Mouse (Mus musculus) cortical plate, adult 2 months (tissue): ENCODE data around the gene Aifm2. TPM values are rescaled to one million over a fixed set of nuclear protein-coding genes. Genes with fewer than 3 reads are reported as not detected.

Experiments
- H3K27ac ChIP-seq: fragments of 200-500 bp; 2 replicates; pipeline ENCODE4 v1.5.1; 2012; ENCODE audit warnings: low read length, control low read depth, inconsistent platforms; ENCODE audit not compliant: insufficient read depth
- H3K4me1 ChIP-seq: fragments of 200-500 bp; 2 replicates; pipeline ENCODE4 v1.6.1; 2011; ENCODE audit warnings: low read length; ENCODE audit not compliant: control insufficient read depth, insufficient read depth
- H3K4me3 ChIP-seq: fragments of 200-500 bp; 2 replicates; pipeline ENCODE4 v1.5.1; 2011; ENCODE audit warnings: mild to moderate bottlenecking, low read length, control low read depth; ENCODE audit not compliant: insufficient read depth
- CTCF ChIP-seq: fragments of 200-500 bp; IDR thresholded peaks from 2 replicates; pipeline ENCODE4 v1.5.1; 2011; ENCODE audit warnings: mild to moderate bottlenecking, control low read depth, low read length; ENCODE audit not compliant: insufficient read depth; ENCODE audit errors: extremely low read depth
- POLR2A ChIP-seq: fragments of 200-500 bp; IDR thresholded peaks from 2 replicates; pipeline ENCODE4 v1.6.1; 2011; ENCODE audit warnings: mild to moderate bottlenecking, low read length, control low read depth; ENCODE audit not compliant: insufficient read depth; ENCODE audit errors: extremely low read depth
- polyA plus RNA-seq: library from polyadenylated mRNA; depleted of rRNA; stranded (reverse); fragments of >200 nt; gene quantifications from 2 replicates; pipeline ENCODE4 v1.2.3, GENCODE M21; 2012; rRNA removed

Gene Aifm2
- 8.7 and 10.6 TPM in 2 replicates for polyA plus RNA-seq

- TF ChIP-seq CTCF, result no peak
- TF ChIP-seq POLR2A, result no peak
- peak within 1 kb of the TSS; percentile 52 for H3K4me3 ChIP-seq
- no peak within 1 kb of the TSS for H3K27ac ChIP-seq
- no peaks in the 10 kb centered on the region for H3K4me1 ChIP-seq
Observed at GRCm38 (mm10) chr10:61714771-61715461, at the start of gene Aifm2. Aifm2 (plus strand) TSS chr10:61715263.

GRCm38 (mm10) chr10:61665651-61666050, 49.4 kb upstream of the Aifm2 start:
- no peaks in the 10 kb centered on the region for H3K4me1 ChIP-seq
- no peak overlapping the region for H3K27ac ChIP-seq
- TF ChIP-seq CTCF (no peak), POLR2A (no peak)
- H3K4me3 ChIP-seq, result no peak overlapping the region

GRCm38 (mm10) chr10:61669289-61669688, 45.8 kb upstream of the Aifm2 start:
- no peak for TF ChIP-seq CTCF
- Histone ChIP-seq H3K27ac (no peak overlapping the region), H3K4me3 (no peak overlapping the region), H3K4me1 (no peaks in the 10 kb centered on the region)

GRCm38 (mm10) chr10:61669896-61670295, 45.2 kb upstream of the Aifm2 start:
- H3K27ac ChIP-seq, result no peak overlapping the region
- H3K4me1 ChIP-seq, result no peaks in the 10 kb centered on the region
- TF ChIP-seq CTCF (no peak), POLR2A (no peak)
- no peak overlapping the region for H3K4me3 ChIP-seq

- Histone ChIP-seq H3K4me1 (no peaks in the 10 kb centered on the region), H3K4me3 (no peak overlapping the region), H3K27ac (no peak overlapping the region)
- TF ChIP-seq CTCF, result no peak
- no peak for TF ChIP-seq POLR2A
Observed at GRCm38 (mm10) chr10:61670758-61671157, 44.3 kb upstream of the Aifm2 start.

- Histone ChIP-seq H3K4me3 (no peak overlapping the region), H3K4me1 (0 out of 2 replicates have a peak, but pooled peaks cover 1% of the 10 kb centered on the region), H3K27ac (no peak overlapping the region)
- TF ChIP-seq POLR2A, result no peak
- no peak for TF ChIP-seq CTCF
Observed at GRCm38 (mm10) chr10:61675935-61676334, 39.1 kb upstream of the Aifm2 start.

GRCm38 (mm10) chr10:61679545-61679944, 35.5 kb upstream of the Aifm2 start:
- H3K4me1 ChIP-seq, result peaks cover 5% of the 10 kb centered on the region
- H3K27ac ChIP-seq, result no peak overlapping the region
- peak overlapping the region; percentile 80 for H3K4me3 ChIP-seq
- TF ChIP-seq POLR2A, result no peak

GRCm38 (mm10) chr10:61680015-61680913, 34.8 kb upstream of the Aifm2 start, which contains the start of gene Sar1a:
Sar1a (plus strand) TSS chr10:61680299.
- Histone ChIP-seq H3K27ac (no peak within 1 kb of the TSS), H3K4me3 (peak within 1 kb of the TSS; percentile 80)
- peak; percentile 90 for TF ChIP-seq POLR2A
- no peak for TF ChIP-seq CTCF

GRCm38 (mm10) chr10:61689405-61689804, 25.7 kb upstream of the Aifm2 start:
- no peak for TF ChIP-seq CTCF
- TF ChIP-seq POLR2A, result no peak
- H3K4me3 ChIP-seq, result no peak overlapping the region
- no peaks in the 10 kb centered on the region for H3K4me1 ChIP-seq
- H3K27ac ChIP-seq, result no peak overlapping the region

More at GRCm38 (mm10) chr10:61680015-61680913, 34.8 kb upstream of the Aifm2 start, which contains the start of gene Sar1a:
- H3K4me1 ChIP-seq, result peaks cover 5% of the 10 kb centered on the region
